Mouse (Mus musculus): ENCODE measurements around the gene Fgfr2.

Fgfr2 gene

DNA sequence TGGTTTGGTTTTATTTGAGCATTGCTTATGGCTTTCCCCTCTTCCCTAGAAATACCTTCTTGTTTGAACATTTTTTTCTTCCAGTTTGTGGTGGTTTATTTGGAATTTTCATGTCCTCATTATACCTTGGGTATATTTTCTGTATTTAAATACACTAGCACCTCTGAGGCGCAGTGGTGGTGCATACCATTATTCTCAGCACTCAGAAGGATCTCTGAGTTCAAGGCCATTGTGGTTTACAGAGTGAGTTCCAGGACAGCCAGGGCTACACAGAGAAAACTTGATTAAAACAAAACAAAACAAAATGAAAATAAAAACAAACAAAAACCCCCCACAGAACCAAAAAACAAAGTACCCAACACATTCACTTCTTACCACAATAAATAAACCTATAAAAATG, 189.8 kb downstream of the Fgfr2 start:
- DNase-seq (ENCODE audit: low read depth), result no peak

- peak; percentile 55 for DNase-seq (ENCODE audit: low read depth)
Measured at GRCm38 (mm10) chr7:132931560-132932351, 191.4 kb downstream of the Fgfr2 start.

DNA sequence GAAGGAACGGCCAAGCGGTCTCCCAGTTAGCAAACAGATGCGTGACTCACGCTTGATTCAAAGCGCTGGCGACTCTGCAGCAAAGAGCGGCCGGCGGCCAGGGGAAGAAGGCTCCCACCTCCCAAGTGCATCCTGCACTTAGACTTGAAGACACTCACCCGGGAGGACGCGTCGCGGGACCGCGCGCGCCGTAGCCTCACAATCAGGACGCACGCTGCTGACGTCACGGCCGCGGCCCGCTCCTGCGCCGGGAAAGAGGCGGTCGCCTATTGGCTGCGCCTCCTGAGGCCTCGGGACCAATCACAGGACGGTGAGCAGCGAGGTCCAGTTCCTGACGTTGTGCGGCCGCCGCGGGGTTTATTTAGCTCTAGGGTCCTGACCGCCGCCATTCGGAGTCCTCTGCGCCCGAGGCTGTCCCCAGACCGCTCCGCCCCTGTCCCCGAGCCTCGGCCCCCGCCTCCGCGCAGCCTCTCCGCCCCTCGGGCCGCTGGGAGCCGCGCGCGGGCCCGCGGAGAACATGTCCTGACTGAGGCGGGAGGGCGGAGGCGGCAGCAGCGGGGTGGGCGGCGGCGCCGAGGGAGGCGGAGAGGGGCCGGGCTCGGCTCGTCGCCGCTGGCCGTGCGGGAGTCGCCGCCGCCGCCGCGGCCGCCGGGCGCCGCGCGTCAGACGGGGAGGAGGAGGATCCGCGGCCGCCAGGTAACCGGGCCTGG, 192.1 kb downstream of the Fgfr2 start, which contains the start of gene Zranb1:
TSS of gene Zranb1 (plus strand) at position 293 of the 710 bp plus-strand sequence.
- DNase-seq (ENCODE audit: low read depth), result peak; percentile 98

DNA sequence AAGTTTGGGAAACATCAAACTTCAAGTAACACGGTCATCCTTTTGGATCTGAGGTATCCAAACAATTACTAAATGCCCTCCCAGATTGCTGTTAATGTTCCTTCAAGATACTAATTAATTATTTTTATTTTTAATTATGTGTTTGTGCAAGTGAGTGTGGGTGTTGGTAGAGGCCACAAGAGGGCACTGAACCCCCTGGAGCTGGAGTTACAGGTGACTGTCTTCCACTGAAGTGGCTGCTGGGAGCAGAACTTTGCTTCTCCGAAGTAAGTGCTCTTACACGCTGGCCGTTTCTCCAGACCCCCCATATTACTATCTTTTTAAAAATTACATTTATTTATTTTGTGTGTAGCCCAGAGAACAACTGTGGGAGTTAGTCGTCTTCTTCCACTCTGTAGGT, 193.1 kb downstream of the Fgfr2 start:
- DNase-seq (ENCODE audit: low read depth), result peak; percentile 6

- no peak for DNase-seq (ENCODE audit: low read depth)
Measured at GRCm38 (mm10) chr7:132927201-132927600, 195.9 kb downstream of the Fgfr2 start.

DNA sequence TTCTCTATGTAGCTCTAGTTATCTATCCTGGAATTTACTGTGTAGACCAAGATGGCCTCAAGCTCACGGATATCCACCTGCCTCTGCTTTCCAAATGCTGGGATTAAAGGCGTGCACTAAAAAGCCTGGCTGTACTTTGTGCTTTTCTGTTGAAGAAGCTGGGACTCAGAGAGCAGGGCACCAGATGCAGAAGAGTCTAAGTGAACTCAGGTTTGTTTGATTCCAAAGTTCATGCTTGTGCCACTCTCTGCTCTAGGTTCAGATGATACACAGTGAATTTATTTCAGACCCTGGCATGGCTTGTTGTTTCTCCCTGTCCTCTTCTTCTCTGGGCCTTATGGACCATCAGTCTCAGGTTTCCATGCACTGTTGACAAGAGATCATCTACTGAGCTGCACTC, 197.9 kb downstream of the Fgfr2 start:
- DNase-seq (ENCODE audit: low read depth), result no peak

DNA sequence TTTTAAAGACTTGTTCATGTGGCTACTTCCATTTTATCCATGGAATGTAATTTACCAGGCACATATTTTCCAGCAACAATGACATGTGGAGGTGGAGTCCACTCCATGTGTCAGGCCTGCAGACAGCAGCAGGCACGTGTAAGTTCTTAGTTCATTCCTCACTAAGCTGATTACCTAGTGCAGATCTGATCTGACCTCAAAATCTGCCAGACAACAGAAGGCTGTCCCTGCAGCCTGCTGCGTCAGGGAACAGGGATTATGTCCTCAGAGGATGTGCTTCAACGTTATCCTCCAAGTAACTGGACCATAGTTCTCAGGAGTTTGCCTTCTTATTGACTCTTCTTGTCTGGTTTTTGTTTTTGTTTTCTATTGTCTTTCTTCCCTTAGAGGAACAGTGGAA, 201.2 kb downstream of the Fgfr2 start:
- DNase-seq (ENCODE audit: low read depth), result no peak

- DNase-seq (ENCODE audit: low read depth), result no peak
Measured at GRCm38 (mm10) chr7:132903796-132904195, 219.4 kb downstream of the Fgfr2 start.

- no peak for DNase-seq (ENCODE audit: low read depth)
Measured at GRCm38 (mm10) chr7:132900826-132901531, 222.2 kb downstream of the Fgfr2 start.

- DNase-seq (ENCODE audit: low read depth), result peak; percentile 21
Measured at GRCm38 (mm10) chr7:132898234-132898633, 224.9 kb downstream of the Fgfr2 start.

DNA sequence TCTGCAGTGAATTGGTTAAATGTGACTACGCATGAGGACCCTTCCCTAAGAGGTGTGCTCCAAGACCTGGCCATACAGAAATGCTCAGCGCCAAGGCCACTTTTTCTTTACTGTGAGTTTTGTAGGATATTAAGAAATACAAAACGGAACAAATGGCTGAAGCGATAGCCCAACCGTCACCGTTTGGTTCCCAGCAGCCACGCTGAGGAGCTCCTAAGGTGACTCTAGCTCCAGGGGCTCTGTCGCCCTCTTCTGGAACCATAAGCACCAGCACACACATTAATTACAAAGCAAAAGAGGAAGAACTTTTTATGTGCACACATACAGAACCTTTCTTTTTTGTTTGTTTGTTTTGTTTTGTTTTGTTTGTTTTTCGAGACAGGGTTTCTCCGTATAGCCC, 225.9 kb downstream of the Fgfr2 start:
- no peak for DNase-seq (ENCODE audit: low read depth)

- peak; percentile 8 for DNase-seq (ENCODE audit: low read depth)
Measured at GRCm38 (mm10) chr7:132896206-132896815, 226.8 kb downstream of the Fgfr2 start.

DNA sequence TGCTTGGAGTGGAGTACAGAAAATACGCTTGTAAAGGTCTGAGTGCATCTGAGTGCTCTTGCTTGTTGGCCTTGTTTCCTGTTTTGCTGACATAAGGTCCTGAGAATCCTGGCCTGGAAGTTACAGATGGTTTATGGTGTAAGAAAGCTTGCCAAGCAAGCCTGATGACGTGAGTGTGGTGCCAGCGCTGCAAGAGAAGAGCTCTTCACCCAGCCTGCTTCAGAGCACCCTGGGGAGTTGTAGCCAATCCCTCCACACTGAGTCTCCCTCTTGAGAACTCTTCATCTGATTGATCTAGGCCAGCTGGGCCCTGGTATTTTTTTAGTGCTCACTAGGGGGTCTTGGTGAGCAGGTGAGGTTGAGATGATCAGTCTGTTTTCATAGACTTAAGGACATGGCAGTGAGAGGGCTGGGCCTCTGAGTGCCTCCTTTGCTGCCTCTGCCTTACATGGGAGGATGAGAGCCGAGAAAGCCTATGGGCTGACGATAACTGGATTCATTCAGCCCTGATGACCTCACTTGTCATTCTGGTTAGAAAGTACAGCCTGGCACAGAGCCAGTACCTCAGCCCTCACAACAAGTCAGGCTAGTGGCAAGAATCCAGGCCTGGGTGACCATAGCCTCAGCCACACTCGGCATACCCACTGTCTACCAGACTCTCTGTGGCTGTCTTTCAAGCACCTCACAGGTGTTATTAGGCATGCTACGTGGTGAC, 228.2 kb downstream of the Fgfr2 start:
- peak; percentile 33 for DNase-seq (ENCODE audit: low read depth)

GRCm38 (mm10) chr7:132893336-132893735, 229.8 kb downstream of the Fgfr2 start:
- DNase-seq (ENCODE audit: low read depth), result no peak

GRCm38 (mm10) chr7:132892806-132893205, 230.3 kb downstream of the Fgfr2 start:
- no peak for DNase-seq (ENCODE audit: low read depth)

DNA sequence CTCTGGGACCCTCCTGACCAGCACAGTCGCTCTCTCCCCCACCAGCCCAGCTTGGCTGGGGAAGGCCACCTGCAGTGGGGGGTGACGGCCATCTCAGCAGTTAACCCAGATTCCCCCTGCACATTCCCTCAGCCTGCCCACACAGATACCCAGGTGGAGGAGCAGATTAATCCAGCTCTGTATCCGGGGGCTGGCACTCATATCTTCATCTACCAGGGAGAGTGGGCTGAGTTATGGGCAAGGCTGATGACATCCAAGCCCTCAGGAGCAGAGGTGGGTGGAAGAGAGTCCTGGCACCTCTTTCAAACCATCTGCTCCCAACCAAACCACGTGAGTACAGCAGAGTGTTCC, 230.9 kb downstream of the Fgfr2 start:
- DNase-seq (ENCODE audit: low read depth), result no peak

GRCm38 (mm10) chr7:132891561-132892310, 231.4 kb downstream of the Fgfr2 start:
- no peak for DNase-seq (ENCODE audit: low read depth)

- DNase-seq (ENCODE audit: low read depth), result no peak
Measured at GRCm38 (mm10) chr7:132890201-132890600, 232.9 kb downstream of the Fgfr2 start.

DNA sequence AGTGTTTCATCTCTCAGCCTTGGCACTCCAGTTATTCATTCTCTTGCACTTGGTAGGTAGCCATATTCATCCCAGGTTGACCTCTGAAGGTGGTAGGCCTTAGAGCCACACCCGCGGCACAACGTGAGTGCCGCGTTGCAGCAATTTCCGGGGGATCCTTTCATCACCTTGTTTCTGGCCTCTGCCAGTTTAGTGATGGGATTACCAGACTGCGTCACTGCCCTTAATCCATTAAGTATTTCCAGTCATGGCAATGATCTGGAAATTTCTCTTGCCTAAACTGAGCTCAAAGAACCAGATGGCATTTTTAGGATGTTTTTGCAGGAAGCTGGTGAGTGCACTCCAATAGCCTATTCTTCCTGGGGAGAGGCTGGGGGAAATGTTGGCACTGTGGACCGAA, 233.5 kb downstream of the Fgfr2 start:
- DNase-seq (ENCODE audit: low read depth), result no peak

DNA sequence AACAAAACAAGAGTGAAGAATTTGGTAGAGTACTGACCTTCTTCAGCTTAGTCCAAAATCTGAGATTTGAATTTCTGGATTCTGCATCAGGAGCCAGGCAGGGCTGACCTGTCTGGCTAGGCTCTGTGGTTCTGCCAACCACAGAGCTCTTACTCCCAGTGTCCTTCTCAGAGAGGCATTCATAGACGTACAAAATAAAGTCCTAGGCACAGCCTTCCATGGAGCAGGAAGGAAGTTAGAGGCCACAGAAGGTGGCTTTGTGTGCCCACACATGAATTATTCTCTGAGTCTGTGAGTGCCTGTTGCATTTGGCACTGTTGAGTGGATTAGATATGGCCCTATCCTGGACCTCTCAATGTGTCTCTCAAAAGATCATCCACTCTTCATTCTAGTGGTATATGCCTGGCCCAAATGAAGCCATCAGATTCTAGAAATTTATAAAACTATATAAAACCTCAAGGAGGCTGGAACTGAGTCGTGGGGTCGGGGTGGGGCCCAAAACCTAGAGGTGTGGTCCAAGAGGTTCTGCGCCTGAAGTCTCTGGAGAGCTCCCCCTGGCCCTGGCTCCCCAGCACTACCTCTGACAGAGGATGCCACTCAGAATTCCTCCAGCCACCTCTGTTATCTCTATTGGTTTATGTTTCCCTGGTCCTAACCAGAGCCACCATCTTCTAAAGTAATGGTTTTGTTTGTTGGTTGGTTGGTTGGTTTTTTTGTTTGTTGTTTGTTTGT, 234.5 kb downstream of the Fgfr2 start:
- no peak for DNase-seq (ENCODE audit: low read depth)

Measured in NIH3T3 (cell line).